Mouse (Mus musculus): ENCODE data around the gene Fam13a. TPM values are rescaled to one million over a fixed set of nuclear protein-coding genes. Genes with fewer than 3 reads are reported as not detected.

Gene Fam13a
- polyA plus RNA-seq, 1 experiment from 2014 or later, result 10.1 TPM

DNA sequence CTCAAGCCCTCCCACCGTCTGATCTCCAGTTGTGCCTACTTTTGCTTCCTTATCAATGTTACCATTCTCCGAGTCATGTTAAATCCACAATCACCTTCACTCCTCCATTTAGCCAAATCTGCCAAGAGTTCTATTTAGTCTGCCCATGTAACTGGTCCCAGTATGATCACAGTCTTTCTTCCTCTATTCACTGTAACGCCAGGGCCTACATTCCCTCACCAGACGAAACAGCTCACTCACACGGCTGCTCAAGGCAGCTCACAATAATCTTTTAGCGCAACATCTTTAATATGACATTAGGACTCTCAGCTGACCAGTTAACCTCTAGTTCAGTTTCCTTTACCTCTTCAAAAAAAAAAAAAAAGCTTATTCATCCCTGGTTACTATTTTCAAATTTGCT is 7.2 kb upstream of the Fam13a start:
- Histone ChIP-seq H3K27me3 (replicated peaks; ENCODE audit: control insufficient read depth, insufficient read depth, low read length) (no peaks in the 10 kb centered on the region), H3K4me1 (ENCODE audit: control insufficient read depth, insufficient read depth, low read length) (no peaks in the 10 kb centered on the region), H3K27ac (replicated peaks; ENCODE audit: low read depth, low read length) (no peak overlapping the region), H3K9ac (ENCODE audit: low read depth, low read length) (no peak overlapping the region), H3K4me3 (ENCODE audit: low read depth, low read length) (no peak overlapping the region), H3K36me3 (ENCODE audit: control insufficient read depth, insufficient read depth, low read length) (no peaks in the 10 kb centered on the region), H3K9me3 (ENCODE audit: control insufficient read depth, low read length) (no peaks in the 10 kb centered on the region), H3K4me2 (ENCODE audit: low read depth, low read length) (no peak overlapping the region)
- no peak for ATAC-seq (ENCODE audit: low read depth)
- no peak for DNase-seq (ENCODE audit: low spot score)
- 83% methylated on average over 6 of the region's 6 CpGs for WGBS

GRCm38 (mm10) chr6:59030667-59031066 is 6.3 kb upstream of the Fam13a start:
- H3K9me3 ChIP-seq (ENCODE audit: control insufficient read depth, low read length), result no peaks in the 10 kb centered on the region
- H3K27me3 ChIP-seq (replicated peaks; ENCODE audit: control insufficient read depth, insufficient read depth, low read length), result no peaks in the 10 kb centered on the region
- ATAC-seq (ENCODE audit: low read depth) (no peak), DNase-seq (ENCODE audit: low spot score) (no peak)
- no peaks in the 10 kb centered on the region for H3K4me1 ChIP-seq (ENCODE audit: control insufficient read depth, insufficient read depth, low read length)
- H3K9ac ChIP-seq (ENCODE audit: low read depth, low read length), result no peak overlapping the region
- H3K4me3 ChIP-seq (ENCODE audit: low read depth, low read length), result no peak overlapping the region
- 93% methylated on average over 2 of the region's 2 CpGs for WGBS
- no peaks in the 10 kb centered on the region for H3K36me3 ChIP-seq (ENCODE audit: control insufficient read depth, insufficient read depth, low read length)
- H3K4me2 ChIP-seq (ENCODE audit: low read depth, low read length), result no peak overlapping the region
- H3K27ac ChIP-seq (replicated peaks; ENCODE audit: low read depth, low read length), result no peak overlapping the region

DNA sequence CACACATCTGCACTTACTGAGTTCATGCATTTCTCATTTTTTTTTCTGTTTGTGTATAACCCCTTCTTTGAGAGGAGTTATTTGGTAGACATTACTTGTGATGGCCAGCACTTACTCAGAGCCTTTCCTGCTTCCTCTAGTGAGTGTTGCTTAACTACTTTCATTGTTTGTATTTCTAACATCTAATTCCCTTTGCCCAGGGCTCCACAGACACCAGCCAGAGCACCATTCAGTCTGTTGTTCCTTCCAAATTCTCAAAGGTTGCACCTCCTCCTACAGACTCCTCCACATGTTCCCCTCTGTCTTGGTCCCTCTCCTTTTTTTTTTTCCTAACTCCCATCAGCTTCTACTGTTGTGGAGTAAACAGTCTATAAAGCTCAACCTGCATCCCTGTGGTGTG is 5.7 kb upstream of the Fam13a start:
- Histone ChIP-seq H3K4me3 (ENCODE audit: low read depth, low read length) (no peak overlapping the region), H3K9me3 (ENCODE audit: control insufficient read depth, low read length) (no peaks in the 10 kb centered on the region), H3K9ac (ENCODE audit: low read depth, low read length) (no peak overlapping the region), H3K27me3 (replicated peaks; ENCODE audit: control insufficient read depth, insufficient read depth, low read length) (no peaks in the 10 kb centered on the region), H3K4me2 (ENCODE audit: low read depth, low read length) (no peak overlapping the region), H3K27ac (replicated peaks; ENCODE audit: low read depth, low read length) (no peak overlapping the region), H3K4me1 (ENCODE audit: control insufficient read depth, insufficient read depth, low read length) (no peaks in the 10 kb centered on the region), H3K36me3 (ENCODE audit: control insufficient read depth, insufficient read depth, low read length) (no peaks in the 10 kb centered on the region)
- ATAC-seq (ENCODE audit: low read depth), result no peak
- DNase-seq (ENCODE audit: low spot score), result no peak

DNA sequence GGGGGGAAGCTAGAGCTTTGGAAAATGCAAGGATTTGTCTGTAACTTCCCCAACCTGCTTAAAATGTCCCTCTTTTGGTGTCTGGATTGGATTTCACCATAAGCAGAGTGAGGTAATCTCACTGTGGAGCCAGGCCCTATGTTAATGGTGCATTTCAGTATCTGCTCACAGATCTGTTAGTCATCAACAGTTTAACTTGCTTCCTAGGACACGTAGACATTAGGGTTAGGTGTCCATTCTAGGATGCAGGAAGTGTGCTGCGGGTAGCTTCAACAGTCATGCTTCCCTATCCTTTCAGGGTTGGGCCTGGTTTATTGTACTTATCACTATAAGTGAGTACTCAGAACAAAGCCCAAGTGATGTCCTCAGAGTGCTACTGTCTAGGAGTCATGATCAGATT is 4.5 kb upstream of the Fam13a start:
- Histone ChIP-seq H3K27me3 (replicated peaks; ENCODE audit: control insufficient read depth, insufficient read depth, low read length) (no peaks in the 10 kb centered on the region), H3K9ac (ENCODE audit: low read depth, low read length) (no peak overlapping the region), H3K36me3 (ENCODE audit: control insufficient read depth, insufficient read depth, low read length) (no peaks in the 10 kb centered on the region), H3K9me3 (ENCODE audit: control insufficient read depth, low read length) (no peaks in the 10 kb centered on the region), H3K4me3 (ENCODE audit: low read depth, low read length) (no peak overlapping the region), H3K4me2 (ENCODE audit: low read depth, low read length) (no peak overlapping the region), H3K4me1 (ENCODE audit: control insufficient read depth, insufficient read depth, low read length) (peaks cover under 1% of the 10 kb centered on the region; the same call in 1 of the 2 replicates), H3K27ac (replicated peaks; ENCODE audit: low read depth, low read length) (no peak overlapping the region)
- ATAC-seq (ENCODE audit: low read depth) (no peak), DNase-seq (ENCODE audit: low spot score) (no peak)
- 68% methylated on average over 2 of the region's 2 CpGs for WGBS

DNA sequence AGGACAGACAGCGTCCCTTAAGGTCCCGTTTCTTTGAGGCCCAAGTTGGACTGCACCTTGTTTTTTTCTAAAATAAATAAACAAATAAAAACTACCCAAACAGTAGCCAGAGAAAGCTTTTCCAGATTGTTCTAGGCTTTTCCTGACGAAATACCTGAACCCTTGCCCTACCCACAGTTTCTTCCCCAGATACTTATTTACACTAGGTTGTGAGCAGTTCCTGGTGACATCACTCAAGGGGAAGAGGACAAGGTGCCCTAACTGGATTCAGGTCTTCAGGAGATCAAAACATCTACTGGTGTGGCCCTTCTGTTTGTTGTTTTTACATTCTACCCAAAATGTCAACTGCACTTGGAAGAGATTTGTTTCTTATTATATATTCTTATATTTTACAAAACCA is 457 bp upstream of the Fam13a start:
- WGBS, result 16% methylated on average over 3 of the region's 3 CpGs
- ATAC-seq (ENCODE audit: low read depth) (no peak), DNase-seq (ENCODE audit: low spot score) (peak; percentile 13)
- Histone ChIP-seq H3K9ac (ENCODE audit: low read depth, low read length) (peak overlapping the region; percentile 52), H3K4me2 (ENCODE audit: low read depth, low read length) (peak overlapping the region; percentile 68), H3K4me1 (ENCODE audit: control insufficient read depth, insufficient read depth, low read length) (peaks cover 5% of the 10 kb centered on the region; the same call in 1 of the 2 replicates), H3K36me3 (ENCODE audit: control insufficient read depth, insufficient read depth, low read length) (no peaks in the 10 kb centered on the region), H3K27me3 (replicated peaks; ENCODE audit: control insufficient read depth, insufficient read depth, low read length) (no peaks in the 10 kb centered on the region), H3K9me3 (ENCODE audit: control insufficient read depth, low read length) (no peaks in the 10 kb centered on the region), H3K27ac (replicated peaks; ENCODE audit: low read depth, low read length) (peak overlapping the region; percentile 64; the same call in 1 of the 2 replicates), H3K4me3 (ENCODE audit: low read depth, low read length) (peak overlapping the region; percentile 52)

DNA sequence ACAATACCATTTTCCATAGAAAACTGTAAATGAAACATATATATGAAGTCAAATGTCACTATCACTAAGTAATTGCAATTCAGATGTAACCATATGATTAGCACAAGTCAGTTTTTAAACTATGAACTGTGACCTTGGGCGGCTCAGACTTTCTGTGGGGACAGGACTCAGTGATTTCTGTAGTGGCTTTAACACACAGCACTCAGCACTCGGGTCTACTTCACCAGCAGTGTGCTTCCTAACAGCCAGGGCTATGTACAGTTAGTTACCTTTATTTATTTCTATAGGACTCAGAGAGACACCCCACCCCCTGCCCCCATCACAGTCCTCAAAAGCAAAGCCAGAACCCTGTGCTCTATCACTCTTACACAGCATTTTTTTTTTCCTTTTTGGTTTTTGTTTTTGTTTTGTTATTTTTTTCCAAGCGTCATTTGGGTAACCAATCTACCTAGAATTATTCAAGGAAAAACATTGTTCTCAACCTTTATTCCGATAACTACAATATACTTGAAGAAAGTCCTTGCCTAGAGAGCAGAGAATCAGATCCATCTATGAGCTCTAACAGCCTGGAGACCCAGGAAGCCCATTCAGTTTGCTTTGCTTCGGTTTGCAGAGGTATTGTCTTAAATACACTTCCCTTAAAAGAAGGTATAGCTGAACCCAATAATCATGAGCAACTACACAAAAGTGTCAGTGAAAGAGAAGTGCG is 740 bp downstream of the Fam13a start:
- Histone ChIP-seq H3K9ac (ENCODE audit: low read depth, low read length) (peak overlapping the region; percentile 52), H3K27ac (replicated peaks; ENCODE audit: low read depth, low read length) (no peak overlapping the region), H3K4me1 (ENCODE audit: control insufficient read depth, insufficient read depth, low read length) (peaks cover 5% of the 10 kb centered on the region; the same call in 1 of the 2 replicates), H3K27me3 (replicated peaks; ENCODE audit: control insufficient read depth, insufficient read depth, low read length) (no peaks in the 10 kb centered on the region), H3K4me3 (ENCODE audit: low read depth, low read length) (peak overlapping the region; percentile 52), H3K9me3 (ENCODE audit: control insufficient read depth, low read length) (no peaks in the 10 kb centered on the region), H3K4me2 (ENCODE audit: low read depth, low read length) (peak overlapping the region; percentile 68), H3K36me3 (ENCODE audit: control insufficient read depth, insufficient read depth, low read length) (no peaks in the 10 kb centered on the region)
- ATAC-seq (ENCODE audit: low read depth) (no peak), DNase-seq (ENCODE audit: low spot score) (no peak)
- WGBS, result 45% methylated on average over 6 of the region's 6 CpGs

DNA sequence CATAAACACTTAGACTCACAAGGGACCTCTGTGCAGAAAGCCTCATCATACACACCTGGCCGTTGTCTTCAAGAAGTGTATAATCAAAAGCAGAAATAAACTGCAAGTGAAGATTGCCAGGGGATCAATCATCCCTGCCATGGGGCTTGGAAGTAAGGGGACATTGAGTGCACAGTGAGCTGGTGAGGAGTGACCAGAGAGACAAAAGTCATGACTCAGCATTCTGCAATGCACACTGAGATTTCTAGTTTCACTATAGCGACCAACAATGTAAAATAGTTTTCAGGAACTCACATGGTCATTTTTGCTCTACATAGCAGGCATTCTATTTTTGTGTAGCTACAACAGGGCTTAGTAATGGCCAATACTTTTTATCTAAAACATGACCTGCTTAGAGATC is 1.7 kb downstream of the Fam13a start:
- no peak for ATAC-seq (ENCODE audit: low read depth)
- DNase-seq (ENCODE audit: low spot score), result no peak
- no peak overlapping the region for H3K4me2 ChIP-seq (ENCODE audit: low read depth, low read length)
- H3K9me3 ChIP-seq (ENCODE audit: control insufficient read depth, low read length), result no peaks in the 10 kb centered on the region
- H3K4me3 ChIP-seq (ENCODE audit: low read depth, low read length), result no peak overlapping the region
- H3K4me1 ChIP-seq (ENCODE audit: control insufficient read depth, insufficient read depth, low read length), result peaks cover 5% of the 10 kb centered on the region; the same call in 1 of the 2 replicates
- H3K27me3 ChIP-seq (replicated peaks; ENCODE audit: control insufficient read depth, insufficient read depth, low read length), result no peaks in the 10 kb centered on the region
- H3K9ac ChIP-seq (ENCODE audit: low read depth, low read length), result no peak overlapping the region
- no peak overlapping the region for H3K27ac ChIP-seq (replicated peaks; ENCODE audit: low read depth, low read length)
- H3K36me3 ChIP-seq (ENCODE audit: control insufficient read depth, insufficient read depth, low read length), result no peaks in the 10 kb centered on the region
- WGBS, result 75% methylated on average over 2 of the region's 2 CpGs

DNA sequence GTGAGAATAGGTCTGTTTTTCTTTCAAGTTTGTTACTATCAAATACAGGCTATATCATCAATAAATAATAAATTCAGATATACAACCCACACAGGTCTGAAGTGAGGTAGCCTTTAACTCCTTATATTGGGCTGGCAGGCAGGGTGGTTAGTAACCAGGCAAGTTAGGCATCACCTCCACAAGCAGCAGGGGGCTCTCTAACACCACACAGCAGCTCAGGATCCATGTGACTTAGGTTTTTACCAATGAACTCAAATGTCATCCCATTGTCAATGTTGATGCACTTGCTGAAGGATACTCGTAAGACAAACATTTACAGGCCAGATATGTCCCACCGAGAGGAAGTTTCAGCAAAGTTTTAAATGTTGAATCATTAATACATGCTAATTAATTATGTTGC is 4.0 kb downstream of the Fam13a start:
- ATAC-seq (ENCODE audit: low read depth), result no peak

DNA sequence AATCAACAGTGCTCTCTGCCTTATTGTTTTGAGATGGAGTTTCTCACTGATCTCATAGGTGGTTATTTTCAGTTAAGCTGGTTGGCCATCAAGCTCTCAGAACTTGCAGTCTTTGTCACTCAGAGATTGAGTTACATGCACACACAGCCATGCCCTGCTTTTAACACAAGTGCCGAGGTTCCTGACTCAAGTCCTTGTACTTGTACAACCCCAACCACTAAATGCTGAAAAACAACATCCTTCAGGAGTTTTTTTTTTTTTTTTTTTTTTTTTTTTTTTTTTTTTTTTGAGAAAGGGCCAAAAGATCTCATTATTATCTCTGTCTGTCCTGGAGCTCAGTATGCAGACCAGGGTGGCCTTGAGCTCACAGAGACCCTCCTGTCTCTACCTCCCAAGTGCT is 4.5 kb downstream of the Fam13a start:
- ATAC-seq (ENCODE audit: low read depth), result no peak

More for the DNA sequence above, 4.0 kb downstream of the Fam13a start:
- Histone ChIP-seq H3K9me3 (ENCODE audit: control insufficient read depth, low read length) (no peaks in the 10 kb centered on the region), H3K4me1 (ENCODE audit: control insufficient read depth, insufficient read depth, low read length) (peaks cover 5% of the 10 kb centered on the region; the same call in 1 of the 2 replicates), H3K4me2 (ENCODE audit: low read depth, low read length) (no peak overlapping the region), H3K36me3 (ENCODE audit: control insufficient read depth, insufficient read depth, low read length) (no peaks in the 10 kb centered on the region), H3K27ac (replicated peaks; ENCODE audit: low read depth, low read length) (no peak overlapping the region), H3K4me3 (ENCODE audit: low read depth, low read length) (no peak overlapping the region), H3K9ac (ENCODE audit: low read depth, low read length) (no peak overlapping the region), H3K27me3 (replicated peaks; ENCODE audit: control insufficient read depth, insufficient read depth, low read length) (no peaks in the 10 kb centered on the region)
- no peak for DNase-seq (ENCODE audit: low spot score)
- 92% methylated on average over 2 of the region's 2 CpGs for WGBS

More for the DNA sequence above, 4.5 kb downstream of the Fam13a start:
- Histone ChIP-seq H3K9ac (ENCODE audit: low read depth, low read length) (no peak overlapping the region), H3K4me1 (ENCODE audit: control insufficient read depth, insufficient read depth, low read length) (peaks cover 5% of the 10 kb centered on the region; the same call in 1 of the 2 replicates), H3K9me3 (ENCODE audit: control insufficient read depth, low read length) (no peaks in the 10 kb centered on the region), H3K4me2 (ENCODE audit: low read depth, low read length) (no peak overlapping the region), H3K36me3 (ENCODE audit: control insufficient read depth, insufficient read depth, low read length) (no peaks in the 10 kb centered on the region), H3K27ac (replicated peaks; ENCODE audit: low read depth, low read length) (no peak overlapping the region), H3K27me3 (replicated peaks; ENCODE audit: control insufficient read depth, insufficient read depth, low read length) (no peaks in the 10 kb centered on the region), H3K4me3 (ENCODE audit: low read depth, low read length) (no peak overlapping the region)
- no peak for DNase-seq (ENCODE audit: low spot score)
- 57% methylated on average over 1 of the region's 1 CpGs for WGBS
